Mouse (Mus musculus) C2C12 (cell line): ENCODE measurements around the gene Pgm2.

Experiments
- CTCF ChIP-seq: IDR thresholded peaks from one replicate; pipeline ENCODE4 v1.5.1; 2011; ENCODE audit not compliant: control insufficient read depth, insufficient read depth, insufficient read length
- MYOD1 ChIP-seq: IDR thresholded peaks from one replicate; pipeline ENCODE4 v1.6.1; 2011; ENCODE audit warnings: low read depth; ENCODE audit not compliant: control insufficient read depth, insufficient read length

GRCm38 (mm10) chr5:64049256-64049655 is 43.5 kb upstream of the Pgm2 start:
- TF ChIP-seq CTCF (no peak), MYOD1 (no peak)
